Mouse (Mus musculus) hematopoietic stem cell, adult 5-6 weeks (primary cell): ENCODE measurements around the gene Vmp1. TPM values are rescaled to one million over a fixed set of nuclear protein-coding genes. Genes with fewer than 3 reads are reported as not detected.

Experiments
- ATAC-seq, 2 experiments: fragments of 125-278 bp in 1 of 2; replicated peaks in 1 of 2; 2 replicates each; pipeline ENCODE4 v1.8.0; 2016 to 2017; ENCODE audit warnings: inconsistent platforms in 2 of 2, mild to moderate bottlenecking in 2 of 2, moderate number of reproducible peaks in 2 of 2, low read depth in 1 of 2, moderate TSS enrichment in 1 of 2; ENCODE audit not compliant: low FRiP score in 2 of 2, poor library complexity in 2 of 2, severe bottlenecking in 2 of 2, insufficient read depth in 1 of 2, low TSS enrichment in 1 of 2
- total RNA-seq: library from RNA; stranded (forward); fragments of 172-1452, 232-1000 nt; gene quantifications from 2 replicates; pipeline ENCODE4 v1.2.3, GENCODE M21; 2017

Vmp1 gene
- total RNA-seq, 1 experiment from 2014 or later: 202 TPM

GRCm38 (mm10) chr11:86583990-86584897, 99.4 kb downstream of the Vmp1 start:
- no peak for ATAC-seq

- no peak for ATAC-seq
Observed at GRCm38 (mm10) chr11:86583313-86583825, 100.3 kb downstream of the Vmp1 start.

- no peak for ATAC-seq
Observed at GRCm38 (mm10) chr11:86582543-86583260, 100.9 kb downstream of the Vmp1 start.

GRCm38 (mm10) chr11:86581943-86582542, 101.6 kb downstream of the Vmp1 start:
- ATAC-seq: no peak

GRCm38 (mm10) chr11:86581250-86581753, 102.3 kb downstream of the Vmp1 start:
- peak; percentile 54 to 66 for ATAC-seq

- ATAC-seq: no peak
Observed at GRCm38 (mm10) chr11:86580319-86581113, 103.1 kb downstream of the Vmp1 start.

- no peak for ATAC-seq
Observed at GRCm38 (mm10) chr11:86579731-86580318, 103.8 kb downstream of the Vmp1 start.

GRCm38 (mm10) chr11:86578809-86579730, 104.6 kb downstream of the Vmp1 start:
- ATAC-seq: no peak; a peak in 1 of 4 replicates

GRCm38 (mm10) chr11:86578106-86578808, 105.4 kb downstream of the Vmp1 start:
- ATAC-seq: no peak

- ATAC-seq: peak; percentile 39 to 43
Observed at GRCm38 (mm10) chr11:86577231-86577630, 106.4 kb downstream of the Vmp1 start.

GRCm38 (mm10) chr11:86575632-86576378, 107.8 kb downstream of the Vmp1 start:
- no peak for ATAC-seq

GRCm38 (mm10) chr11:86574408-86574807, 109.2 kb downstream of the Vmp1 start:
- no peak for ATAC-seq

- ATAC-seq: no peak
Observed at GRCm38 (mm10) chr11:86573646-86574231, 109.9 kb downstream of the Vmp1 start.

- ATAC-seq: no peak
Observed at GRCm38 (mm10) chr11:86572623-86573022, 111.0 kb downstream of the Vmp1 start.
